Mouse (Mus musculus) lung, postnatal 4 days (tissue): Measurements from ENCODE around the gene Armc5.

Experiments
- DNase-seq, 2 experiments: peaks; one replicate each; pipeline ENCODE4 v3.0.0; 2021

The Armc5 gene

GRCm38 (mm10) chr7:128236856-128237592 lies at the start of gene Armc5:
TSS of gene Armc5 (plus strand) at chr7:128237342.
- peak; percentile 91 to 92 for DNase-seq

- no peak for DNase-seq
Measured at GRCm38 (mm10) chr7:128201607-128202006, 35.5 kb upstream of the Armc5 start.

GRCm38 (mm10) chr7:128203071-128203470 lies 34.1 kb upstream of the Armc5 start:
- DNase-seq = no peak

GRCm38 (mm10) chr7:128204179-128204578 lies 33.0 kb upstream of the Armc5 start:
- DNase-seq = no peak

- no peak for DNase-seq
Measured at GRCm38 (mm10) chr7:128205695-128206094, 31.4 kb upstream of the Armc5 start.

GRCm38 (mm10) chr7:128206152-128206551 lies 31.0 kb upstream of the Armc5 start, which contains the start of gene Cox6a2:
TSS of gene Cox6a2 (minus strand) at chr7:128206387.
- no peak for DNase-seq

- DNase-seq = peak in 1 of 2 experiments; percentile 71
Measured at GRCm38 (mm10) chr7:128208187-128208586, 29.0 kb upstream of the Armc5 start.

- no peak for DNase-seq
Measured at GRCm38 (mm10) chr7:128209826-128210225, 27.3 kb upstream of the Armc5 start.

- no peak for DNase-seq
Measured at GRCm38 (mm10) chr7:128219952-128220351, 17.2 kb upstream of the Armc5 start.

GRCm38 (mm10) chr7:128220936-128221335 lies 16.2 kb upstream of the Armc5 start:
- no peak for DNase-seq

GRCm38 (mm10) chr7:128231741-128232140 lies 5.4 kb upstream of the Armc5 start:
- no peak for DNase-seq

GRCm38 (mm10) chr7:128234796-128235195 lies 2.3 kb upstream of the Armc5 start:
- DNase-seq = no peak

- DNase-seq = peak in 1 of 2 experiments; percentile 9
Measured at GRCm38 (mm10) chr7:128235481-128235880, 1.7 kb upstream of the Armc5 start.

- DNase-seq = no peak
Measured at GRCm38 (mm10) chr7:128236426-128236825, 716 bp upstream of the Armc5 start.

- DNase-seq = no peak
Measured at GRCm38 (mm10) chr7:128237593-128237926, 418 bp downstream of the Armc5 start.

GRCm38 (mm10) chr7:128237927-128238778 lies 1.0 kb downstream of the Armc5 start, which contains the start of gene 9130023H24Rik:
TSS of gene 9130023H24Rik (minus strand) at chr7:128238031.
- peak; percentile 100 for DNase-seq

- DNase-seq = peak; percentile 55 to 75
Measured at GRCm38 (mm10) chr7:128238991-128239390, 1.8 kb downstream of the Armc5 start.

- peak in 1 of 2 experiments; percentile 39 for DNase-seq
Measured at GRCm38 (mm10) chr7:128240131-128240784, 3.1 kb downstream of the Armc5 start.

GRCm38 (mm10) chr7:128242331-128242730 lies 5.2 kb downstream of the Armc5 start:
- DNase-seq = no peak

- peak in 1 of 2 experiments; percentile 6 for DNase-seq
Measured at GRCm38 (mm10) chr7:128243921-128244320, 6.8 kb downstream of the Armc5 start.

GRCm38 (mm10) chr7:128244410-128245025 lies 7.4 kb downstream of the Armc5 start:
- DNase-seq = no peak

- no peak for DNase-seq
Measured at GRCm38 (mm10) chr7:128245547-128245946, 8.4 kb downstream of the Armc5 start.
